Mouse (Mus musculus) cerebral cortex, adult 2 months (tissue): Measurements from ENCODE around the gene Ifitm3.

ENCODE experiments used
- WGBS: fragments of 180-500 bp; shearing (Covaris S2); methylation state at CpG from one replicate; pipeline ENCODE4 v1.1.7; 2018; 5-methylcytosine and 5-hydroxymethylcytosine counted together

Ifitm3 gene

GRCm38 (mm10) chr7:141032458-141033167 is 22.0 kb upstream of the Ifitm3 start:
- whole genome bisulfite sequencing: 84% methylated on average over 9 of the region's 9 CpGs

- 71% methylated on average over 3 of the region's 3 CpGs for WGBS
Measured at GRCm38 (mm10) chr7:141030390-141030789, 19.8 kb upstream of the Ifitm3 start.

GRCm38 (mm10) chr7:141028831-141029230 is 18.3 kb upstream of the Ifitm3 start, which contains the start of gene Gm17387:
Gm17387 (plus strand) TSS chr7:141029131.
- WGBS: 98% methylated on average over 2 of the region's 2 CpGs

DNA sequence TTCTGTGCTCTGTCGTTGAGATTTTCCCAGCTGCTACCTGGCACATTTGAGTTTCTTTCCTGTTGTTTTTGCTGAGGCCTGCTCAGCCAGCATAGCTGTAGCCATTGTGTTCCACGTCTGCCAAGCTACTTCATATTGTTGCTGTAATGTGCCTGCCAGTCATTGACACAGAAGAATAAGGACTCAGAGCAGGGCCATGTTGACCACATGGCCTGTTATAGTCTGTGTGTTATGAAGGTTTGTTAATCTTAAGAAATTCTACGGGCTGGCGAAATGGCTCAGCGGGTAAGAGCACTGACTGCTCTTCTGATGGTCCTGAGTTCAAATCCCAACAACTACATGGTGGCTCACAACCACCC is 16.1 kb upstream of the Ifitm3 start:
- WGBS: 54% methylated on average over 5 of the region's 5 CpGs

DNA sequence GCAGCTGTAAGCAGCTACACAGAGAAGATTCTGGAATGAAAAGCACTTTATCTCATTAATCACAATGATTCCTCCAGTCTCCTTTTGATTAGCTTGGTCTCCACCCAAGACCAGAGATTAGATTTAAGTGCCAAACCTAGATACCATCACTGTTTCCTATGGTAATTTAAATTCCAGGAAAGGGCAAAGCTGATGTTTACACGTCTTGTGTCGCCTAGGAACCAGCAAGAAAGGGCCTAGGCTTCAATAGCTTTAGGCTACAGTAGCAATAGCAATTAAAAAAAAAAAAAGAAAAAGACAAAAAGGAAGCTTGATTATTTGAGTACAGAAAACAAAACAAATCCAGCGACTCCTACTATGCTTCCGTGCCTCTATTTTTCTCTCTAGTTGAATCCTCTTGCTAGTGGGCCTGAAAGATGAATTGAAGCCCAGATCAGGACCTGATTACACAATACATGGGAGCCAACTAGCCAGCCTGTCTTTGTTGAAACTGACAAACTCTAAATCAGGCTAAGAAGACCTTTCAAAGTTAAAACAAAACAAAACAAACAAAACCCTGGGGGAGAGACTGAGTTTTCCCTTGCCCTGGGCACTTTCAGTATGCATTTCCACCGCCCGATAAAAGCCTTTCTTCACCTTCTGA is 15.6 kb upstream of the Ifitm3 start:
- 59% methylated on average over 6 of the region's 6 CpGs for WGBS

DNA sequence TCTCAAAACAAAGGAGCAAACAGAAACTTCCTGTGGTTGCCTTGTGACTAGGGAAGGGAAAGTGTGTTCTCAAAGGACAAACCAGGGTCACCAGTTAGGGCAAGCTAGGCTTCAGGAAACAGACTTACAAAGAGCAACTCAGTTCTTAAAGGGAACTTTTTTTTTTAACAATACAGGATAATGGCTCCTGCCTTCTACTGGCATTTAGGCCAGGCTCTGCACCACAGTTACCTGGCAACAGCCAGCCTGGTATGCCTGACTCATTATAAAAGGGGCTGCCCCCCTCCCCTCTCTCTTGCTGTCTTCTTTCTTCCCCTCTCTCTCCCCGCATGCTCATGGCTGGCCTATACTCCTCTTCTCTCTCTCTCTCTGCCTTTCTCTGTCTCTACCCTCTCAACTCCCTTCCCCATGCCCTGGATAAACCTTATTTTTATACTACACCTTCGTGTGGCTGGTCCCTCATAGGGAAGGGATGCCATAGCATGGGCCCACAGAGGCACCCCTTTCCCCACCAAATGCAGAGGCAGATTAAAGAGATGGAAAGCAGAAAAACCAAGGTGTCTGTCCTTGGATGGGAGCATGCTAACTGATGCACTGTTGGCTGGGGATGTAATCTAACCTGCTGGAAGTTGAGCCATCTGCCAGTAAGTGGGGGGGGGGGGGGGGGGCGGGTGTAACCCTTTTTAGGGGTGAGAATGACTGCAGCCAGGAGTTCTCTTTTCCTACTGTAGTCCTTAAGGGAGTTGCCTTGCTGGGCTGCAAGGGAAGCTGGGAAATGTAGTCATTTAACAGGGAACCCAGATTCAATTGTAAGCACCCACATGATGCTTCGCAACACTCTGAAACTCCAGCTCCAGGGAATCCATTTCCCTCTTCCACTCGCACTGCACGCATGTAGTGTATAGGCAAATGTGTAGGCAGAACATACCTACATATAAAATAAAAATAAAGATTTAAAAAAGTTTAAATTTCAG is 14.6 kb upstream of the Ifitm3 start:
- 46% methylated on average over 6 of the region's 6 CpGs for WGBS

DNA sequence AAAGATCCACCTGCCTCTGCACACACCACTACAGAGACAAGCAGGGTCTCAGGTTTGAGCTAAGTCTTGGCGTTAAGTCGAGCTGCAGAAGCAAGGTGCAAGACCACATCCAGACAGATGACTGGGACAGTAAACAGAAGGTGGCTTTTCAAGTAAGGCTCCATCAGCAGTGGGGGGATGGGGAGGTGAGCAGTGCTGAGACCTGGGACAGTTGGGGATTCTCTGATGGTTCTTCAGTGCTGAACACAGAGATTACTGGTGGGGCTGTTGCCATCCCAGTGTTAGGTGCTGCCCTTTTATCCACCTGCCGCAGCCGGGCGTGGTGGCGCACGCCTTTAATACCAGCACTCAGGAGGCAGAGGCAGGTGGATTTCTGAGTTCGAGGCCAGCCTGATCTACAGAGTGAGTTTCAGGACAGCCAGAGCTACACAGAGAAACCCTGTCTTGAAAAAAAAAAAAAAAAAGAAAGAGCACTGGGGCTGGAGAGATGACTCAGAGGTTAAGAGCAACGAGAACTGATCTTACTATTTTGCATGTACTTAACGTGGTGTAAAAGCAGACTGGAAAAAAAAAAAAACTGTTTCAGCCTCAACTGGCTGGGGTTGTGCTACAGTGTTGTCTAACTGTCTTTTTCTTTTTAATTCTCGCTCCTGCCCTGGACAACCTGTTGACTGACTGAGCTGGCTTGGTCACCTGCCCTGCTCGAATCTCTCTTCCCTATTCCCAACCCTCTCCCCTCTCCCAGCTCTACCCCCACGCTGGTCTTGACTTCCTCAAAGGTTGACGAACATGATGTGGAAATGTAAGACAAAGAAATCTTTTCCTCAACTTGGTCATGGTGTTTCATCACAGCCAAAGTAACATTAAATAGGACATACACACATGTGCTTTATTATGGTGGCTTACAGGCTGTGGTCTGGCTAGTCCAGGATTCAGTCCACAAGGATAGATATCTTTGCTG is 11.2 kb upstream of the Ifitm3 start:
- 83% methylated on average over 14 of the region's 14 CpGs for WGBS

GRCm38 (mm10) chr7:141019028-141019427 is 8.5 kb upstream of the Ifitm3 start:
- 95% methylated on average over 5 of the region's 5 CpGs for WGBS

GRCm38 (mm10) chr7:141017824-141018223 is 7.3 kb upstream of the Ifitm3 start, which contains the start of gene Ifitm6:
Ifitm6 (minus strand) TSS chr7:141017924.
- WGBS: 85% methylated on average over 1 of the region's 1 CpGs

- 88% methylated on average over 10 of the region's 10 CpGs for WGBS
Measured at GRCm38 (mm10) chr7:141016707-141017697, 6.4 kb upstream of the Ifitm3 start.

DNA sequence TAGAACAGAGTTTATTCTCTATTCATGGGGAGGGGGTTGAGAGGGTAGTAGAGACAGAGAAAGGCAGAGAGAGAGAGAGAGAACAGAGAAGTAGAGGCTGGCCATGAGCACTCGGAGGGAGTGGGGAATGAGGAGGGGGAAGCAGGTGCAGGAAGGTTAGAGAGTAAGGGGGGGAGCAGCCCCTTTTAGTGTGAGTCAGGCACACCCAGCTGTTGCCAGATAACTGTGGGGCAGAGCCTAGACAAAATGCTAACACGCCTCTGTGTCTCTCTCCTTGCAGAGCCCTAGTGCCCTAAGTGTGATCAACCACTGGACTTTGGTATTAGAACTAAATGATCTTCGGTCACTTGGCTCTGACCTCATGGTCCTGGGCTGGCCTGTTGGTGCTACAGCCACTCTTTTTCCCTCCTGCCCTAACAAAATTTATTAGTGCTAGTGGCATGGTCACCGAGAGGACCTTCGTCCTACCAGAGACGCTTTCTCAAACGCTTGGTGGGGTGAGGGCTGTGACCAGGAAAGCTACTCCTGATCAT is 734 bp upstream of the Ifitm3 start:
- WGBS: 99% methylated on average over 7 of the region's 7 CpGs

- 89% methylated on average over 9 of the region's 9 CpGs for WGBS
Measured at GRCm38 (mm10) chr7:141009665-141010064, 905 bp downstream of the Ifitm3 start.

DNA sequence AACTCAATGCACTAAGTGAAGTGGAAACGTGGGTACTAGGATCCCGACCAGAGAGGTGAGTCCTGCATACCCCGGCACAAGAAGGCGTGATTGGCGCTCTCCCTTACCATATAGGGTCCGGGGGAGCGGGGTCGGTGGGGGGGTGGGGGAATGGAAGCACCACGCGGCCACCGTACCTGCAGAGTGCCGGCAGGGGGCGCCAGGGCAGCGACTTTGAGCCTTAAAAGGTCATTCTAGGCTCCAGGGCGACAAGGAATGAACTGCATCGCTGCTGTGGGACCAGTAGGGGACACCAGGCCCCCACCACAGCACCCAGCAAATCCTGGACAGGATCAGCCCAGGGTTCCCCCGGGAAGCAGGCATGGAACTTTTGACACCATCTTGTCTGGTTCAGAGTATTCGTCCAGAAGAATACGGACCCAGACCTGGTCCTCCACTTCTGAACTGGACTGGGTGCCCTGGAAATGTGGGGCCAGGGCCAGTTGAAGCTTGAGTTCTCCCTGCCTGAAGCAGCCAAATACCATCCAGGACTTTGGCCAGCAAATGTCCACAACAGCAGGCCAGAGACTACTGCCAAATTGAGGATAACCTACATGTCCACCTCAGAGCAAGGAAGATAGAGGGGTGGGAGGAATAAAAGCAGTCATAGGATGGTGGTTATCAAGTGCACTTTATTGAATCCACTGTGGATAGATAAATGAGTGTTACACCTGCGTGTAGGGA is 1.5 kb downstream of the Ifitm3 start:
- 13% methylated on average over 20 of the region's 20 CpGs for WGBS

- 27% methylated on average over 7 of the region's 7 CpGs for WGBS
Measured at GRCm38 (mm10) chr7:141008312-141008761, 2.2 kb downstream of the Ifitm3 start.

GRCm38 (mm10) chr7:141006914-141007313 is 3.7 kb downstream of the Ifitm3 start:
- WGBS: 32% methylated on average over 5 of the region's 5 CpGs

- WGBS: 91% methylated on average over 6 of the region's 6 CpGs
Measured at GRCm38 (mm10) chr7:141006446-141006845, 4.1 kb downstream of the Ifitm3 start.

- WGBS: 85% methylated on average over 5 of the region's 5 CpGs
Measured at GRCm38 (mm10) chr7:141003248-141004010, 7.1 kb downstream of the Ifitm3 start.
